Mouse (Mus musculus) stomach, embryonic 14.5 days (tissue): ENCODE measurements around the gene Nedd8. TPM values are rescaled to one million over a fixed set of nuclear protein-coding genes. Genes with fewer than 3 reads are reported as not detected.

ENCODE experiments used
- ATAC-seq: fragments of 200-750 bp; cut with Nextera tagmentation; 2 replicates; pipeline ENCODE4 v1.8.0; 2017; ENCODE audit warnings: low read depth, moderate TSS enrichment; ENCODE audit not compliant: insufficient number of reproducible peaks, insufficient read depth, low FRiP score
- H3K27ac ChIP-seq: fragments of 300-500 bp; sonication (generic); 2 replicates; pipeline ENCODE4 v1.5.1; 2014; ENCODE audit warnings: mild to moderate bottlenecking, low read length, moderate library complexity, mixed read lengths
- H3K27me3 ChIP-seq: fragments of 300-500 bp; sonication (generic); 2 replicates; pipeline ENCODE4 v1.6.1; 2014; ENCODE audit warnings: low read length, control low read depth, mixed read lengths; ENCODE audit not compliant: control insufficient read depth, insufficient read depth
- H3K36me3 ChIP-seq: fragments of 300-500 bp; sonication (generic); 2 replicates; pipeline ENCODE4 v1.6.1; 2014; ENCODE audit warnings: mild to moderate bottlenecking, control low read depth, low read length, moderate library complexity, mixed read lengths; ENCODE audit not compliant: control insufficient read depth, insufficient read depth
- H3K4me1 ChIP-seq: fragments of 300-500 bp; sonication (generic); 2 replicates; pipeline ENCODE4 v1.6.1; 2014; ENCODE audit warnings: low read length, control low read depth, mixed read lengths; ENCODE audit not compliant: control insufficient read depth, insufficient read depth
- H3K4me2 ChIP-seq: fragments of 300-500 bp; sonication (generic); replicated peaks from 2 replicates; pipeline ENCODE4 v1.6.1; 2014; ENCODE audit warnings: low read depth, low read length, control low read depth
- H3K4me3 ChIP-seq: fragments of 300-500 bp; sonication (generic); 2 replicates; pipeline ENCODE4 v1.5.1; 2014; ENCODE audit warnings: low read depth, low read length, control low read depth
- H3K9ac ChIP-seq: fragments of 300-500 bp; sonication (generic); replicated peaks from 2 replicates; pipeline ENCODE4 v1.6.1; 2014; ENCODE audit warnings: low read depth, mild to moderate bottlenecking, control low read depth, low read length, moderate library complexity, mixed read lengths
- H3K9me3 ChIP-seq: fragments of 300-500 bp; sonication (generic); 2 replicates; pipeline ENCODE4 v1.6.1; 2016; ENCODE audit warnings: low read depth, low read length, control low read depth; ENCODE audit not compliant: control insufficient read depth
- WGBS: fragments of 180-500 bp; shearing (Covaris S2); extraction: QIAGEN DNeasy Blood & Tissue Kit; methylation state at CpG from one replicate; pipeline ENCODE4 v1.1.7; 2014; 5-methylcytosine and 5-hydroxymethylcytosine counted together
- polyA plus RNA-seq: library from polyadenylated mRNA; unstranded; fragments of >200 nt; fragmentation: Nextera tagmentation; extraction: Ambion mirVana; gene quantifications from 2 replicates; pipeline ENCODE4 v1.2.1, GENCODE M21; 2014

Nedd8 gene
- polyA plus RNA-seq, 1 experiment from 2014 or later: 580 TPM

GRCm38 (mm10) chr14:55640816-55641215 lies 31.1 kb downstream of the Nedd8 start:
- Histone ChIP-seq H3K36me3 (peaks cover 50% of the 10 kb centered on the region), H3K4me1 (peaks cover 10% of the 10 kb centered on the region; the same call in 1 of the 2 replicates), H3K4me2 (no peak overlapping the region), H3K9me3 (no peaks in the 10 kb centered on the region), H3K27me3 (no peaks in the 10 kb centered on the region), H3K9ac (no peak overlapping the region), H3K27ac (no peak overlapping the region), H3K4me3 (no peak overlapping the region)
- no peak for ATAC-seq
- WGBS: 95% methylated on average over 14 of the region's 14 CpGs

GRCm38 (mm10) chr14:55637795-55638194 lies 34.1 kb downstream of the Nedd8 start, which contains the start of gene Gm49378:
Gene Gm49378 (minus strand): TSS chr14:55637895.
- no peak within 1 kb of the TSS for H3K9ac ChIP-seq
- peaks cover 63% of the 10 kb centered on the region for H3K36me3 ChIP-seq
- ATAC-seq: no peak
- no peak within 1 kb of the TSS for H3K4me2 ChIP-seq
- no peaks in the 10 kb centered on the region for H3K9me3 ChIP-seq
- H3K27ac ChIP-seq: no peak within 1 kb of the TSS
- no peaks in the 10 kb centered on the region for H3K27me3 ChIP-seq
- WGBS: 94% methylated on average over 9 of the region's 9 CpGs
- peaks cover 9% of the 10 kb centered on the region; the same call in 1 of the 2 replicates for H3K4me1 ChIP-seq
- H3K4me3 ChIP-seq: no peak within 1 kb of the TSS

- ATAC-seq: peak; percentile 82
- Histone ChIP-seq H3K27ac (peak within 1 kb of the TSS; percentile 35; the same call in 1 of the 2 replicates), H3K36me3 (peaks cover 76% of the 10 kb centered on the region), H3K9ac (peak within 1 kb of the TSS; percentile 39), H3K27me3 (no peaks in the 10 kb centered on the region), H3K4me2 (peak within 1 kb of the TSS; percentile 90), H3K4me3 (peak within 1 kb of the TSS; percentile 58), H3K9me3 (no peaks in the 10 kb centered on the region), H3K4me1 (peaks cover 5% of the 10 kb centered on the region; the same call in 1 of the 2 replicates)
- 2% methylated on average over 33 of the region's 33 CpGs for WGBS
These were observed 36.4 kb downstream of the Nedd8 start, which contains the start of gene Ipo4 for GRCm38 (mm10) chr14:55635523-55636007. Gene Ipo4 (minus strand): TSS chr14:55635957.

GRCm38 (mm10) chr14:55634874-55635522 lies 36.9 kb downstream of the Nedd8 start:
- Histone ChIP-seq H3K27ac (peak overlapping the region; percentile 35; the same call in 1 of the 2 replicates), H3K9me3 (no peaks in the 10 kb centered on the region), H3K4me1 (peaks cover 5% of the 10 kb centered on the region; the same call in 1 of the 2 replicates), H3K4me3 (peak overlapping the region; percentile 58), H3K36me3 (peaks cover 76% of the 10 kb centered on the region), H3K27me3 (no peaks in the 10 kb centered on the region), H3K9ac (peak overlapping the region; percentile 39), H3K4me2 (peak overlapping the region; percentile 90)
- ATAC-seq: peak; percentile 53; the same call in 1 of the 2 replicates
- WGBS: 3% methylated on average over 23 of the region's 23 CpGs

- no peak overlapping the region for H3K4me3 ChIP-seq
- no peak overlapping the region for H3K4me2 ChIP-seq
- H3K27ac ChIP-seq: no peak overlapping the region
- ATAC-seq: no peak
- H3K36me3 ChIP-seq: peaks cover 80% of the 10 kb centered on the region
- no peak overlapping the region for H3K9ac ChIP-seq
- H3K9me3 ChIP-seq: no peaks in the 10 kb centered on the region
- H3K27me3 ChIP-seq: no peaks in the 10 kb centered on the region
- no peaks in the 10 kb centered on the region for H3K4me1 ChIP-seq
- WGBS: 57% methylated on average over 5 of the region's 5 CpGs
These were observed 42.6 kb downstream of the Nedd8 start for GRCm38 (mm10) chr14:55629312-55629711.

- no peaks in the 10 kb centered on the region for H3K4me1 ChIP-seq
- H3K9ac ChIP-seq: no peak overlapping the region
- H3K4me3 ChIP-seq: no peak overlapping the region
- 88% methylated on average over 27 of the region's 27 CpGs for WGBS
- H3K27ac ChIP-seq: no peak overlapping the region
- H3K27me3 ChIP-seq: no peaks in the 10 kb centered on the region
- peaks cover 71% of the 10 kb centered on the region for H3K36me3 ChIP-seq
- no peak overlapping the region for H3K4me2 ChIP-seq
- no peak for ATAC-seq
- no peaks in the 10 kb centered on the region for H3K9me3 ChIP-seq
These were observed 43.7 kb downstream of the Nedd8 start for GRCm38 (mm10) chr14:55628077-55628827.

- H3K36me3 ChIP-seq: no peaks in the 10 kb centered on the region; the same call in 1 of the 2 replicates
- 0 out of 2 replicates have a peak overlapping the region, but pooled peaks have one; percentile 18 for H3K9ac ChIP-seq
- H3K9me3 ChIP-seq: no peaks in the 10 kb centered on the region
- no peaks in the 10 kb centered on the region for H3K27me3 ChIP-seq
- H3K4me1 ChIP-seq: no peaks in the 10 kb centered on the region
- 0 out of 2 replicates have a peak, but pooled peaks have one; percentile 47 for ATAC-seq
- H3K27ac ChIP-seq: no peak overlapping the region
- peak overlapping the region; percentile 24 for H3K4me3 ChIP-seq
- H3K4me2 ChIP-seq: peak overlapping the region; percentile 39
- WGBS: 36% methylated on average over 22 of the region's 22 CpGs
These were observed 53.3 kb downstream of the Nedd8 start for GRCm38 (mm10) chr14:55618486-55619195.

GRCm38 (mm10) chr14:55617822-55618221 lies 54.1 kb downstream of the Nedd8 start, which contains the start of gene Rec8:
Gene Rec8 (plus strand): TSS chr14:55618037.
- Histone ChIP-seq H3K27ac (no peak within 1 kb of the TSS), H3K9me3 (no peaks in the 10 kb centered on the region), H3K4me1 (no peaks in the 10 kb centered on the region), H3K4me2 (peak within 1 kb of the TSS; percentile 39), H3K36me3 (no peaks in the 10 kb centered on the region; the same call in 1 of the 2 replicates), H3K4me3 (peak within 1 kb of the TSS; percentile 24), H3K9ac (0 out of 2 replicates have a peak within 1 kb of the TSS, but pooled peaks have one; percentile 18), H3K27me3 (no peaks in the 10 kb centered on the region)
- WGBS: 23% methylated on average over 21 of the region's 21 CpGs
- ATAC-seq: peak; percentile 88
